Mouse (Mus musculus) forebrain, embryonic 11.5 days (tissue): ENCODE results near the gene Esam. TPM values are rescaled to one million over a fixed set of nuclear protein-coding genes. Genes with fewer than 3 reads are reported as not detected.
A peak's percentile ranks its signal among the peaks of the same experiment; 100 is the strongest.

Experiments used
- ATAC-seq: fragments of 200-750 bp; cut with Nextera tagmentation; replicated peaks from 2 replicates; pipeline ENCODE4 v1.8.0; 2017; ENCODE audit warnings: moderate TSS enrichment; ENCODE audit not compliant: low FRiP score
- DNase-seq: peaks from one replicate; pipeline ENCODE4 v3.0.0-alpha.2; 2017; ENCODE audit warnings: low spot score
- H3K27ac ChIP-seq: fragments of 300-500 bp; sonication (generic); 2 replicates; pipeline ENCODE4 v1.5.1; 2014; ENCODE audit warnings: low read depth, low read length
- H3K27me3 ChIP-seq: fragments of 300-500 bp; sonication (generic); 2 replicates; pipeline ENCODE4 v1.6.1; 2014; ENCODE audit warnings: mild to moderate bottlenecking, low read length, mixed read lengths; ENCODE audit not compliant: control insufficient read depth, insufficient read depth
- H3K36me3 ChIP-seq: fragments of 300-500 bp; sonication (generic); 2 replicates; pipeline ENCODE4 v1.6.1; 2014; ENCODE audit warnings: mild to moderate bottlenecking, low read length, moderate library complexity, mixed read lengths; ENCODE audit not compliant: control insufficient read depth, insufficient read depth
- H3K4me1 ChIP-seq: fragments of 300-500 bp; sonication (generic); replicated peaks from 2 replicates; pipeline ENCODE4 v1.6.1; 2014; ENCODE audit warnings: low read length, mixed read lengths; ENCODE audit not compliant: control insufficient read depth, insufficient read depth
- H3K4me2 ChIP-seq: fragments of 300-500 bp; sonication (generic); 2 replicates; pipeline ENCODE4 v1.6.1; 2014; ENCODE audit warnings: low read depth, mild to moderate bottlenecking, low read length, moderate library complexity, mixed read lengths; ENCODE audit not compliant: severe bottlenecking
- H3K4me3 ChIP-seq: fragments of 300-500 bp; sonication (generic); 2 replicates; pipeline ENCODE4 v1.5.1; 2014; ENCODE audit warnings: low read depth, low read length
- H3K9ac ChIP-seq: fragments of 300-500 bp; sonication (generic); 2 replicates; pipeline ENCODE4 v1.6.1; 2014; ENCODE audit warnings: low read length
- H3K9me3 ChIP-seq: fragments of 300-500 bp; sonication (generic); 2 replicates; pipeline ENCODE4 v1.6.1; 2016; ENCODE audit warnings: low read length, mixed read lengths; ENCODE audit not compliant: control insufficient read depth
- WGBS: fragments of 180-500 bp; shearing (Covaris S2); extraction: QIAGEN DNeasy Blood & Tissue Kit; methylation state at CpG from one replicate; pipeline ENCODE4 v1.1.7; 2014; 5-methylcytosine and 5-hydroxymethylcytosine counted together
- polyA plus RNA-seq: library from polyadenylated mRNA; unstranded; fragments of >200 nt; fragmentation: Nextera tagmentation; extraction: Ambion mirVana; gene quantifications from 2 replicates; pipeline ENCODE4 v1.2.1, GENCODE M21; 2014

The Esam gene
- polyA plus RNA-seq, 1 experiment from 2014 or later, result 29.8 TPM

GRCm38 (mm10) chr9:37546889-37547288 lies 19.0 kb downstream of the Esam start:
- 72% methylated on average over 1 of the region's 1 CpGs for WGBS
- ATAC-seq, result no peak
- H3K27me3 ChIP-seq, result peaks cover 37% of the 10 kb centered on the region

GRCm38 (mm10) chr9:37550435-37550834 lies 22.6 kb downstream of the Esam start:
- DNase-seq (no peak), ATAC-seq (no peak)
- Histone ChIP-seq H3K4me2 (no peak overlapping the region), H3K4me1 (peaks cover 13% of the 10 kb centered on the region), H3K36me3 (no peaks in the 10 kb centered on the region), H3K9ac (no peak overlapping the region), H3K27me3 (peaks cover 43% of the 10 kb centered on the region), H3K4me3 (no peak overlapping the region), H3K9me3 (no peaks in the 10 kb centered on the region), H3K27ac (no peak overlapping the region)
- 73% methylated on average over 1 of the region's 1 CpGs for WGBS

More at GRCm38 (mm10) chr9:37546889-37547288, 19.0 kb downstream of the Esam start:
- H3K4me1 ChIP-seq, result peaks cover 5% of the 10 kb centered on the region; the same call in 1 of the 2 replicates
- H3K4me2 ChIP-seq, result no peak overlapping the region
- H3K36me3 ChIP-seq, result no peaks in the 10 kb centered on the region
- H3K9me3 ChIP-seq, result no peaks in the 10 kb centered on the region
- DNase-seq, result no peak
- no peak overlapping the region for H3K4me3 ChIP-seq
- H3K9ac ChIP-seq, result no peak overlapping the region
- H3K27ac ChIP-seq, result no peak overlapping the region

GRCm38 (mm10) chr9:37551751-37552531 lies 24.1 kb downstream of the Esam start:
- peaks cover 13% of the 10 kb centered on the region for H3K4me1 ChIP-seq
- H3K27me3 ChIP-seq, result peaks cover 34% of the 10 kb centered on the region
- no peak for DNase-seq
- WGBS, result 2% methylated on average over 23 of the region's 23 CpGs
- no peaks in the 10 kb centered on the region for H3K36me3 ChIP-seq
- peak overlapping the region; percentile 97 for H3K4me2 ChIP-seq
- H3K4me3 ChIP-seq, result peak overlapping the region; percentile 33
- peak; percentile 10 for ATAC-seq
- H3K9me3 ChIP-seq, result no peaks in the 10 kb centered on the region
- no peak overlapping the region for H3K27ac ChIP-seq
- H3K9ac ChIP-seq, result peak overlapping the region; percentile 49

DNA sequence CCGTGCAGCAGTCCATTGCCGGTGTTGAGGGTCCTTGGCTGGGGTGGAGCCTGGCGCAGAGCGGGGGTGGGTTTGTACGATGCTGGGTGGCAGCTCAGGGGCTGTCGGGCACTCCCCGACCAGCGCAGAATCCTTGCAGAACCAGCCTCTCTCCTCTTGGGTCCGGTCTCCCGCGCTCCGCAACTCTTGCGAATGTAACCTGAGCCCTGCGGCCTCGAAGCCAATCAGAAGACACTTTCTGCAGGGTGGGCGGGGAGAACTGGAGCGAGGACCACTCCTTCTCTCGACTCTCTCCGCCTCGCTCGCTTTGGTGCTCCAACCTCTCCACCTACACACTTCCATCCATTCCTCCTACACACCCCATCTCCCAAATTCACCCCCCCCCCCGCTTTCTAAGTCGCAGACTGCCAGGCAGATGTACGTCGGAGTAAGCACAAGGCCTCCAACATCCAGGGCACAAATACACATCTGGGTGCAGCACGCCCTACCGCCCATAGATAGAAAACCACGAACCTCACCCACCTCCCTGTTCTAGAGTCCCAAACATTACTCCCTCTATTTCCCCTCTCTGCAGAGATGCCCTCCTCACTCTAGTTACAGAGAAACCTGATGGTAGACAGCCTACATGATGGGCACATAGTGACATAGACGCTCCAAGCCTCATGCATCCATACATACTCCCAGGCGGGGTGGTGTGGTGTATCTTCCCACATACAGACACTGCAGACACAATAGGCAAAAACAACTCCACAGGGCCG lies 24.8 kb downstream of the Esam start, which contains the start of gene Nrgn:
Nrgn (minus strand) TSS at position 369 of the 758 bp plus-strand sequence.
- Histone ChIP-seq H3K4me3 (peak within 1 kb of the TSS; percentile 33), H3K9me3 (no peaks in the 10 kb centered on the region), H3K36me3 (no peaks in the 10 kb centered on the region), H3K9ac (peak within 1 kb of the TSS; percentile 49), H3K4me1 (peaks cover 13% of the 10 kb centered on the region), H3K27ac (no peak within 1 kb of the TSS), H3K27me3 (peaks cover 34% of the 10 kb centered on the region), H3K4me2 (peak within 1 kb of the TSS; percentile 97)
- peak; percentile 88 for DNase-seq
- WGBS, result 5% methylated on average over 31 of the region's 31 CpGs
- peak; percentile 94 for ATAC-seq

GRCm38 (mm10) chr9:37554279-37554678 lies 26.4 kb downstream of the Esam start:
- 90% methylated on average over 1 of the region's 1 CpGs for WGBS

DNA sequence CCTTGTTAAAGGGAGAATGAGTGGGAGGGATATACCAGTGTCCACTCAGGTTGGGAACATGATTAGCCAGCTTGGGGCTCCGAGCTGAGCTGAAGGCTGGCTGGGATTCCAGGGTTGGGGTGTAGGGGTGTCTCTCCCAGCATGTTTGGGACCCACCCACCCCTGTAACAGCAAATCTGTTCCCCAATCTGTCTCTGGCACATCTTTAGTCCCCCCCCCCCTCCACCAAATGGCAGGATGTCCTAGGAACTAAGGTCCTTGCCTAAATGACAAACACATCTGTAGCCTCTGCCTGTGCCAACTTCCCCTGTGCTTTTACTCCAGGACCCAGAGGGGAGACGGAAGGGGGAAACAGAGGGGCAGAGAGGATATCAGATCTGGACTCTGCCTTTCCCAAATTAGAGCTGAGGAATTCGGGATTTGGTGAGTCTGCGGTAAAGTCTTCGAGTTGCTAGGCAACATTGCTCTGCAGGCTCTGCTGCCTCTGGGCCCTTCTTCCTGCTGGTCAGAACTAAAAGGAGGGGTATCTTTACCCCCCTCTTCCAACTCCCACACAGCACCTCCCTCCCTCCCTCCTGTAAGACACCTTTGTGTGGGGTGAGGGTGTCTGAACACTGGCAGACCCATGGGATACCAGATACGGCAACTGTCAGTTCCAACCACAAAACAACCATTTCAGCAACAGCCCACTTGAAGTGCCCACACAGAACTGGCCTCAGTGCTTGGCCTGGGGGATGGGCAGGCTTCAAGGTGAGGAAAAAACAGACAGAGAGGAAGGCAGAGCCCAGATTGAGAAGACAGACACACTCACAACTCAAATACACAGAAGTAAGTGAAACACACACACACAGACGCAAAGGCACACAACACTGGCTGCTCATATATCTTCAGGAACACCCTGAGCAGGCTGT lies 27.2 kb downstream of the Esam start, which contains the start of gene Siae:
Siae (plus strand) TSS at position 861 of the 911 bp plus-strand sequence.
- DNase-seq, result no peak
- no peaks in the 10 kb centered on the region for H3K36me3 ChIP-seq
- H3K27ac ChIP-seq, result no peak within 1 kb of the TSS
- 25% methylated on average over 7 of the region's 7 CpGs for WGBS
- no peak for ATAC-seq
- H3K4me2 ChIP-seq, result no peak within 1 kb of the TSS
- H3K9me3 ChIP-seq, result no peaks in the 10 kb centered on the region
- no peak within 1 kb of the TSS; the same call in 1 of the 2 replicates for H3K9ac ChIP-seq
- H3K27me3 ChIP-seq, result peaks cover 28% of the 10 kb centered on the region
- H3K4me3 ChIP-seq, result no peak within 1 kb of the TSS
- peaks cover 13% of the 10 kb centered on the region for H3K4me1 ChIP-seq

More at GRCm38 (mm10) chr9:37554279-37554678, 26.4 kb downstream of the Esam start:
- ATAC-seq (no peak), DNase-seq (no peak)
- H3K27me3 ChIP-seq, result peaks cover 33% of the 10 kb centered on the region
- H3K27ac ChIP-seq, result no peak overlapping the region
- no peak overlapping the region for H3K4me3 ChIP-seq
- no peak overlapping the region for H3K9ac ChIP-seq
- peaks cover 13% of the 10 kb centered on the region for H3K4me1 ChIP-seq
- H3K36me3 ChIP-seq, result no peaks in the 10 kb centered on the region
- no peaks in the 10 kb centered on the region for H3K9me3 ChIP-seq
- no peak overlapping the region for H3K4me2 ChIP-seq

- H3K9me3 ChIP-seq, result no peaks in the 10 kb centered on the region
- WGBS, result 76% methylated on average over 3 of the region's 3 CpGs
These were observed 28.5 kb downstream of the Esam start for GRCm38 (mm10) chr9:37556366-37556765.

GRCm38 (mm10) chr9:37560617-37561016 lies 32.7 kb downstream of the Esam start:
- Histone ChIP-seq H3K9me3 (no peaks in the 10 kb centered on the region), H3K27me3 (no peaks in the 10 kb centered on the region), H3K9ac (no peak overlapping the region), H3K4me1 (no peaks in the 10 kb centered on the region), H3K4me3 (no peak overlapping the region), H3K36me3 (no peaks in the 10 kb centered on the region), H3K4me2 (no peak overlapping the region), H3K27ac (no peak overlapping the region)
- no peak for ATAC-seq
- DNase-seq, result no peak
- WGBS, result 90% methylated on average over 2 of the region's 2 CpGs

More at GRCm38 (mm10) chr9:37556366-37556765, 28.5 kb downstream of the Esam start:
- Histone ChIP-seq H3K9ac (no peak overlapping the region), H3K27ac (no peak overlapping the region), H3K27me3 (peaks cover 17% of the 10 kb centered on the region), H3K4me3 (no peak overlapping the region), H3K4me2 (no peak overlapping the region), H3K36me3 (no peaks in the 10 kb centered on the region), H3K4me1 (peaks cover 13% of the 10 kb centered on the region)
- DNase-seq (no peak), ATAC-seq (no peak)
